Mouse (Mus musculus) midbrain, postnatal 0 days (tissue): ENCODE measurements at regions not wholly inside any gene's neighbourhood (a gene's known extent, or its start where the extent isn't known, plus 50 kb on each side); places are given as distances from the start of the nearest gene placed in this dataset.

Source experiments
- ATAC-seq: fragments of 200-750 bp; cut with Nextera tagmentation; 2 replicates; pipeline ENCODE4 v1.8.0; 2017; ENCODE audit warnings: moderate number of reproducible peaks, mild to moderate bottlenecking, moderate TSS enrichment, moderate library complexity; ENCODE audit not compliant: low FRiP score
- DNase-seq: peaks from one replicate; pipeline ENCODE4 v3.0.0-alpha.2; 2015; ENCODE audit warnings: low spot score
- H3K27ac ChIP-seq: fragments of 300-500 bp; sonication (generic); 2 replicates; pipeline ENCODE4 v1.5.1; 2014; ENCODE audit warnings: low read depth, mild to moderate bottlenecking, low read length, mixed read lengths
- H3K27me3 ChIP-seq: fragments of 300-500 bp; sonication (generic); 2 replicates; pipeline ENCODE4 v1.6.1; 2014; ENCODE audit warnings: low read length, control low read depth, mixed read lengths; ENCODE audit not compliant: insufficient read depth
- H3K36me3 ChIP-seq: fragments of 300-500 bp; sonication (generic); 2 replicates; pipeline ENCODE4 v1.6.1; 2014; ENCODE audit warnings: low read length, control low read depth, mixed read lengths; ENCODE audit not compliant: insufficient read depth
- H3K4me1 ChIP-seq: fragments of 300-500 bp; sonication (generic); 2 replicates; pipeline ENCODE4 v1.6.1; 2014; ENCODE audit warnings: mild to moderate bottlenecking, control low read depth, antibody characterized with exemption, low read length, mixed read lengths; ENCODE audit not compliant: insufficient read depth
- H3K4me2 ChIP-seq: fragments of 300-500 bp; sonication (generic); 2 replicates; pipeline ENCODE4 v1.6.1; 2014; ENCODE audit warnings: low read depth, mild to moderate bottlenecking, low read length, mixed read lengths; ENCODE audit not compliant: poor library complexity, severe bottlenecking
- H3K4me3 ChIP-seq: fragments of 300-500 bp; sonication (generic); 2 replicates; pipeline ENCODE4 v1.5.1; 2014; ENCODE audit warnings: low read depth, mild to moderate bottlenecking, low read length, moderate library complexity
- H3K9ac ChIP-seq: fragments of 300-500 bp; sonication (generic); replicated peaks from 2 replicates; pipeline ENCODE4 v1.6.1; 2014; ENCODE audit warnings: mild to moderate bottlenecking, low read length, moderate library complexity, mixed read lengths; ENCODE audit not compliant: poor library complexity, severe bottlenecking
- H3K9me3 ChIP-seq: fragments of 300-500 bp; sonication (generic); 2 replicates; pipeline ENCODE4 v1.6.1; 2016; ENCODE audit warnings: low read length, control low read depth
- CTCF ChIP-seq: IDR thresholded peaks from 2 replicates; pipeline ENCODE4 v1.5.1; 2016; ENCODE audit warnings: antibody characterized with exemption, mild to moderate bottlenecking
- WGBS: fragments of 180-500 bp; shearing (Covaris S2); extraction: QIAGEN DNeasy Blood & Tissue Kit; methylation state at CpG from one replicate; pipeline ENCODE4 v1.1.7; 2014; 5-methylcytosine and 5-hydroxymethylcytosine counted together

GRCm38 (mm10) chr14:45714311-45714710 is 56.4 kb upstream of the Ddhd1 start:
- no peak overlapping the region for H3K27ac ChIP-seq
- TF ChIP-seq CTCF: no peak
- H3K27me3 ChIP-seq: no peaks in the 10 kb centered on the region
- no peak overlapping the region for H3K4me2 ChIP-seq
- no peaks in the 10 kb centered on the region for H3K36me3 ChIP-seq
- H3K4me3 ChIP-seq: no peak overlapping the region
- H3K9ac ChIP-seq: no peak overlapping the region
- no peaks in the 10 kb centered on the region for H3K9me3 ChIP-seq
- ATAC-seq: no peak
- 42% methylated on average over 1 of the region's 1 CpGs for WGBS
- no peaks in the 10 kb centered on the region for H3K4me1 ChIP-seq
- no peak for DNase-seq

GRCm38 (mm10) chr14:45714786-45715185 is 56.8 kb upstream of the Ddhd1 start:
- Histone ChIP-seq H3K9ac (no peak overlapping the region), H3K9me3 (no peaks in the 10 kb centered on the region), H3K4me2 (no peak overlapping the region), H3K4me3 (no peak overlapping the region), H3K27me3 (no peaks in the 10 kb centered on the region), H3K27ac (no peak overlapping the region), H3K36me3 (no peaks in the 10 kb centered on the region), H3K4me1 (no peaks in the 10 kb centered on the region)
- no peak for DNase-seq
- no peak for TF ChIP-seq CTCF
- ATAC-seq: no peak

GRCm38 (mm10) chr14:45716100-45716499 is 58.2 kb upstream of the Ddhd1 start:
- Histone ChIP-seq H3K9ac (no peak overlapping the region), H3K4me1 (no peaks in the 10 kb centered on the region), H3K4me2 (no peak overlapping the region), H3K27ac (no peak overlapping the region), H3K9me3 (no peaks in the 10 kb centered on the region), H3K4me3 (no peak overlapping the region), H3K36me3 (no peaks in the 10 kb centered on the region), H3K27me3 (no peaks in the 10 kb centered on the region)
- no peak for DNase-seq
- 4% methylated on average over 1 of the region's 1 CpGs for WGBS
- TF ChIP-seq CTCF: no peak
- no peak for ATAC-seq

- no peak overlapping the region for H3K4me3 ChIP-seq
- H3K9me3 ChIP-seq: no peaks in the 10 kb centered on the region
- 38% methylated on average over 6 of the region's 6 CpGs for WGBS
- TF ChIP-seq CTCF: no peak
- no peaks in the 10 kb centered on the region for H3K36me3 ChIP-seq
- no peaks in the 10 kb centered on the region for H3K4me1 ChIP-seq
- no peak for DNase-seq
- no peak overlapping the region for H3K9ac ChIP-seq
- H3K27ac ChIP-seq: no peak overlapping the region
- H3K27me3 ChIP-seq: no peaks in the 10 kb centered on the region
- no peak overlapping the region for H3K4me2 ChIP-seq
- no peak for ATAC-seq
Measured at GRCm38 (mm10) chr14:45722887-45723286, 64.9 kb upstream of the Ddhd1 start.

- Histone ChIP-seq H3K4me3 (no peak overlapping the region), H3K4me2 (no peak overlapping the region), H3K27me3 (no peaks in the 10 kb centered on the region), H3K36me3 (no peaks in the 10 kb centered on the region), H3K9ac (no peak overlapping the region), H3K9me3 (no peaks in the 10 kb centered on the region), H3K27ac (no peak overlapping the region), H3K4me1 (no peaks in the 10 kb centered on the region)
- DNase-seq (no peak), ATAC-seq (no peak)
- 95% methylated on average over 2 of the region's 2 CpGs for WGBS
- no peak for TF ChIP-seq CTCF
Measured at GRCm38 (mm10) chr14:45724341-45724740, 66.4 kb upstream of the Ddhd1 start.

- no peak overlapping the region for H3K27ac ChIP-seq
- WGBS: 51% methylated on average over 10 of the region's 10 CpGs
Measured at GRCm38 (mm10) chr14:45734530-45735410, 76.8 kb upstream of the Ddhd1 start.

More at GRCm38 (mm10) chr14:45734530-45735410, 76.8 kb upstream of the Ddhd1 start:
- Histone ChIP-seq H3K9ac (no peak overlapping the region), H3K9me3 (no peaks in the 10 kb centered on the region), H3K27me3 (no peaks in the 10 kb centered on the region), H3K4me3 (no peak overlapping the region), H3K36me3 (no peaks in the 10 kb centered on the region), H3K4me2 (no peak overlapping the region), H3K4me1 (no peaks in the 10 kb centered on the region)
- TF ChIP-seq CTCF: no peak
- ATAC-seq: no peak
- DNase-seq: no peak
